Mouse (Mus musculus): ENCODE results near the gene Gan. TPM values are rescaled to one million over a fixed set of nuclear protein-coding genes. Genes with fewer than 3 reads are reported as not detected.
A peak's percentile ranks its signal among the peaks of the same experiment; 100 is the strongest.

Gene Gan
- total RNA-seq, 1 experiment = 7.9 TPM

DNA sequence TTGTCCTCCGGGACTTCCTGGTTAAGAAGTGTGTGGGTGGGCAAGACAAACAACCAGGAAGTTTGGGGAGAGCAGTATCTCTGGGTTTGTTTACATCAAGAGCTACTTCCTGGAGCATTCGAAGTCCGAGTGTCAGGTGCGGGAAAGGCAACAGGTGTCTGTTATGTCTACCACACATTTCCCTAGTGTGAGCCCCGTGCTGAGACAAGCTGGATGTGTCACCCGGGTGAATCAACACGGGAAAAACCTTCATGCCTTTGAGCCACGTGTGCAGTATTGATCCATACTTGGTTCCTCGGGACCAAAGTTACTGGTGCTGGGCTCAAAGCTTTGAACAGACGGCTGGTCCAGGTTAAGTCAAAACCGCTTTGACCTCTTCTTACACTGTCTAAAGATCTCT lies 20.6 kb upstream of the Gan start:
- Histone ChIP-seq H3K4me3 (ENCODE audit: insufficient read depth in 1 of 2, low read depth in 1 of 2, low read length in 2 of 2, poor library complexity in 1 of 2, severe bottlenecking in 1 of 2) (no peak overlapping the region), H3K4me1 (ENCODE audit: control insufficient read depth in 2 of 2, insufficient read depth in 2 of 2, low read length in 2 of 2, poor library complexity in 1 of 2) (peaks cover 7 to 21% of the 10 kb centered on the region in 2 experiments; a peak in 3 of 4 replicates), H3K27ac (ENCODE audit: insufficient read depth, low read depth, low read length, poor library complexity, severe bottlenecking) (no peak overlapping the region), H3K36me3 (ENCODE audit: control insufficient read depth, insufficient read depth, low read length, poor library complexity, severe bottlenecking) (no peaks in the 10 kb centered on the region), H3K9me3 (ENCODE audit: control insufficient read depth, insufficient read depth, low read depth, low read length) (no peaks in the 10 kb centered on the region), H3K9ac (ENCODE audit: insufficient read depth, low read depth, low read length, poor library complexity, severe bottlenecking) (no peak overlapping the region)
- DNase-seq (ENCODE audit: low read depth, low spot score) = no peak
- in situ Hi-C loops (cut with MboI; ENCODE audit: low sequenced_read_pairs in 2 of 2, unreplicated experiment in 2 of 2) = no loop called here
- TF ChIP-seq MAFK (IDR thresholded peaks at IDR 0.05; ENCODE audit: insufficient read depth, low read depth, low read length) (no peak), HCFC1 (IDR thresholded peaks at IDR 0.05; ENCODE audit: borderline replicate concordance, insufficient read depth, low read length) (no peak), ZC3H11A (IDR thresholded peaks at IDR 0.05; ENCODE audit: borderline replicate concordance, low read depth, low read length) (no peak), ZNF384 (IDR thresholded peaks at IDR 0.05; ENCODE audit: low read depth, low read length) (no peak), CHD2 (IDR thresholded peaks at IDR 0.05; ENCODE audit: low read depth, low read length) (no peak)

DNA sequence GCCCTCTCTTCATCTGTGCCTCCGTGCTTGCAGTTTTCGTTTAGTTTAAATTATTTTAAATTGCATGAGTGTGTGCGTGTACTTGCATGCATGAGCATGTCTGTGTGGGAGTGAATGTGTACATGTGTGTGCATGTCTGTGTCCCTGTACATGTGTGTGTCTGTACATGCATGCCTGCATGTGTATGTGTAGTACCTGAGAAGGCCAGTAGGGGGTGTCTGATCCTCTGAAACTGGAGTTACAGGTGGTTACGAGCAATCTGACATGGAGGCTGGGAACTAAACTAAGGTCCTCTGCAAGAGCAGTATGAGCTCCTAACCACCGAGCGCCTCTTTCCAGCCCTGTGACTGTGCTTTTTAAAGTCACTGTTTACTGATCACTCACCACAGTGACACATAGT lies 9.4 kb upstream of the Gan start:
- in situ Hi-C loops (cut with MboI; ENCODE audit: low sequenced_read_pairs in 2 of 2, unreplicated experiment in 2 of 2) = no loop called here
- no peaks in the 10 kb centered on the region for H3K4me1 ChIP-seq (ENCODE audit: control insufficient read depth in 2 of 2, insufficient read depth in 2 of 2, low read length in 2 of 2, poor library complexity in 1 of 2)
- H3K27ac ChIP-seq (ENCODE audit: insufficient read depth, low read depth, low read length, poor library complexity, severe bottlenecking) = no peak overlapping the region
- H3K4me3 ChIP-seq (ENCODE audit: insufficient read depth in 1 of 2, low read depth in 1 of 2, low read length in 2 of 2, poor library complexity in 1 of 2, severe bottlenecking in 1 of 2) = no peak overlapping the region
- peak; percentile 40 for DNase-seq (ENCODE audit: low read depth, low spot score)
- TF ChIP-seq MAFK (IDR thresholded peaks at IDR 0.05; ENCODE audit: insufficient read depth, low read depth, low read length) (no peak), ZC3H11A (IDR thresholded peaks at IDR 0.05; ENCODE audit: borderline replicate concordance, low read depth, low read length) (no peak), CHD2 (IDR thresholded peaks at IDR 0.05; ENCODE audit: low read depth, low read length) (no peak), HCFC1 (IDR thresholded peaks at IDR 0.05; ENCODE audit: borderline replicate concordance, insufficient read depth, low read length) (no peak), ZNF384 (IDR thresholded peaks at IDR 0.05; ENCODE audit: low read depth, low read length) (no peak)
- H3K36me3 ChIP-seq (ENCODE audit: control insufficient read depth, insufficient read depth, low read length, poor library complexity, severe bottlenecking) = no peaks in the 10 kb centered on the region
- no peaks in the 10 kb centered on the region for H3K9me3 ChIP-seq (ENCODE audit: control insufficient read depth, insufficient read depth, low read depth, low read length)
- no peak overlapping the region for H3K9ac ChIP-seq (ENCODE audit: insufficient read depth, low read depth, low read length, poor library complexity, severe bottlenecking)

DNA sequence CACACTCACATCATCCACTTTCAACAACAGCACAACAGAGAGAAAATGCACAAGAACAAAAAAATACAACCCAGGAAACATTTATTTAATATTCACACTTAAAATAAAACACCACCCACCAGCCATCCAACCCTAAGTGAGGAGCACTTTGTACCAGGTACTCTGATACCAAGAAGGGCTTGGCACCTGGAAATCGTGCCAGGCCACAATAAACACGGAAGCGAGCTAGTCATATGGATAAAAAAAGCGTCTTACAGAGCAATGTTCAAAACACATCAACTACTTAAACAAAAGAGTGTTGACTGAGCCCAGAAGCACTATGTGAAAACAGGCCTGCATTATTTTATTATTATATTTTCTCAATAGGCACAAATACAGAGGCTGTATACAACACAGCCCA lies 1.8 kb upstream of the Gan start:
- no peak for DNase-seq (ENCODE audit: low read depth, low spot score)
- H3K36me3 ChIP-seq (ENCODE audit: control insufficient read depth, insufficient read depth, low read length, poor library complexity, severe bottlenecking) = no peaks in the 10 kb centered on the region
- TF ChIP-seq CHD2 (IDR thresholded peaks at IDR 0.05; ENCODE audit: low read depth, low read length) (no peak), ZNF384 (IDR thresholded peaks at IDR 0.05; ENCODE audit: low read depth, low read length) (no peak), HCFC1 (IDR thresholded peaks at IDR 0.05; ENCODE audit: borderline replicate concordance, insufficient read depth, low read length) (no peak)
- H3K9me3 ChIP-seq (ENCODE audit: control insufficient read depth, insufficient read depth, low read depth, low read length) = no peaks in the 10 kb centered on the region
- H3K4me1 ChIP-seq (ENCODE audit: control insufficient read depth in 2 of 2, insufficient read depth in 2 of 2, low read length in 2 of 2, poor library complexity in 1 of 2) = peaks cover 1 to 6% of the 10 kb centered on the region in 2 experiments; a peak in 2 of 4 replicates
- H3K9ac ChIP-seq (ENCODE audit: insufficient read depth, low read depth, low read length, poor library complexity, severe bottlenecking) = no peak overlapping the region
- in situ Hi-C loops (cut with MboI; ENCODE audit: low sequenced_read_pairs in 2 of 2, unreplicated experiment in 2 of 2) = no loop called here
- H3K27ac ChIP-seq (ENCODE audit: insufficient read depth, low read depth, low read length, poor library complexity, severe bottlenecking) = no peak overlapping the region
- no peak overlapping the region for H3K4me3 ChIP-seq (ENCODE audit: insufficient read depth in 1 of 2, low read depth in 1 of 2, low read length in 2 of 2, poor library complexity in 1 of 2, severe bottlenecking in 1 of 2)

DNA sequence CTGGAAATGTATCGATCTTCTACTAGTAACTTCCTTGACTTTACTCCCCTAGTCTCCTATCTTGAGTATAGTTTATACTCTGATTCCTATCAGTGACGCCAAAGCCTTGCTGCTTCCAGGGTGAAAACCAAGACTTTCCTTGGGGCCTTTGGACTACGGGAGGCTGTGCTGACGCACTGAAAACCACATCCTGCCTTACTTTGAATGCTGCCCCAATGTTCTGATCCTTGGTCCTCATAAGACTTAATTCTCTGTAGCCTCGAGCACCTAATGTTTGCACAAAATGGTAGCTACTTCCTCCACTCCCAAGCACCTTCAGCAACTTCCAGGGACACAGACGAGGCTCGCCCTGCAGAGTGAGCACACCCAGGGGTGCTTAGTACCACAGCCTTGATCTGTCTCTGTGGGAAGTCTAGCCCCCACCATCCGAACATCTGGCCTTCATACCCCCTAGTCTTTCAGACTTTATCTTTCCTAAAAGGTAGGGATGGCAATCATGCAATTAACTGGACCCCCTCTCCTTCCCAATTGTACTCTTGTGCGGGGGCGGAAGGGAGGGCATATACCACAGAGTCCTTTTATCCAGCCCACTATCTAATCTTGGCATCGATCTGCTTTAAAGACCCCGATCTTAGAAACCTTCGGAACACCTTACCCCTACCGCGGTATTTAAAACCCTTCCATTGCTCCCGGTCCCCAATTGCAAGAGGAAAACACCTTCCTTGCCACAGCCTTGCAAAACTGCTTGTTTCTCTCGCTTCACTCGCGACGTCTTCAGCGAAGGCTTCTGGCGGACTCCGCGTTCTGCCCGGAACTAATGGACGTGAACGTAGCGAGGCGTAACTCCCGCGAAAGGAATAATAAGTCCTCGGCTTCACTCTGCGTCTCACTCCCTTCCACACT lies 818 bp upstream of the Gan start:
- peaks cover 1 to 6% of the 10 kb centered on the region in 2 experiments; a peak in 2 of 4 replicates for H3K4me1 ChIP-seq (ENCODE audit: control insufficient read depth in 2 of 2, insufficient read depth in 2 of 2, low read length in 2 of 2, poor library complexity in 1 of 2)
- no peaks in the 10 kb centered on the region for H3K36me3 ChIP-seq (ENCODE audit: control insufficient read depth, insufficient read depth, low read length, poor library complexity, severe bottlenecking)
- TF ChIP-seq CHD2 (IDR thresholded peaks at IDR 0.05; ENCODE audit: low read depth, low read length) = no peak
- no peak for TF ChIP-seq HCFC1 (IDR thresholded peaks at IDR 0.05; ENCODE audit: borderline replicate concordance, insufficient read depth, low read length)
- no peak for DNase-seq (ENCODE audit: low read depth, low spot score)
- no peaks in the 10 kb centered on the region for H3K9me3 ChIP-seq (ENCODE audit: control insufficient read depth, insufficient read depth, low read depth, low read length)
- peak overlapping the region; percentile 77 to 99 for H3K4me3 ChIP-seq (ENCODE audit: insufficient read depth in 1 of 2, low read depth in 1 of 2, low read length in 2 of 2, poor library complexity in 1 of 2, severe bottlenecking in 1 of 2)
- H3K9ac ChIP-seq (ENCODE audit: insufficient read depth, low read depth, low read length, poor library complexity, severe bottlenecking) = peak overlapping the region; percentile 81
- no peak overlapping the region for H3K27ac ChIP-seq (ENCODE audit: insufficient read depth, low read depth, low read length, poor library complexity, severe bottlenecking)
- in situ Hi-C loops (cut with MboI; ENCODE audit: low sequenced_read_pairs in 2 of 2, unreplicated experiment in 2 of 2) = no loop called here
